Mouse (Mus musculus) neural tube, embryonic 13.5 days (tissue): ENCODE data around the gene Gm21981. TPM values are rescaled to one million over a fixed set of nuclear protein-coding genes. Genes with fewer than 3 reads are reported as not detected.

ENCODE experiments used
- ATAC-seq: fragments of 200-750 bp; cut with Nextera tagmentation; 2 replicates; pipeline ENCODE4 v1.8.0; 2017; ENCODE audit warnings: low read depth, mild to moderate bottlenecking, moderate TSS enrichment, moderate library complexity
- H3K27ac ChIP-seq: fragments of 300-500 bp; sonication (generic); replicated peaks from 2 replicates; pipeline ENCODE4 v1.5.1; 2015; ENCODE audit warnings: moderate library complexity, mild to moderate bottlenecking, inconsistent platforms
- H3K27me3 ChIP-seq: fragments of 300-500 bp; sonication (generic); 2 replicates; pipeline ENCODE4 v1.6.1; 2015; ENCODE audit warnings: mild to moderate bottlenecking, inconsistent platforms
- H3K36me3 ChIP-seq: fragments of 300-500 bp; sonication (generic); 2 replicates; pipeline ENCODE4 v1.6.1; 2015; ENCODE audit warnings: mild to moderate bottlenecking, inconsistent platforms
- H3K4me1 ChIP-seq: fragments of 300-500 bp; sonication (generic); replicated peaks from 2 replicates; pipeline ENCODE4 v1.6.1; 2015; ENCODE audit warnings: inconsistent platforms
- H3K4me2 ChIP-seq: fragments of 300-500 bp; sonication (generic); 2 replicates; pipeline ENCODE4 v1.6.1; 2015; ENCODE audit warnings: inconsistent platforms, mild to moderate bottlenecking, moderate library complexity
- H3K4me3 ChIP-seq: fragments of 300-500 bp; sonication (generic); 2 replicates; pipeline ENCODE4 v1.5.1; 2015; ENCODE audit warnings: mild to moderate bottlenecking, inconsistent platforms
- H3K9ac ChIP-seq: fragments of 300-500 bp; sonication (generic); 2 replicates; pipeline ENCODE4 v1.6.1; 2015; ENCODE audit warnings: moderate library complexity, mild to moderate bottlenecking, inconsistent platforms
- H3K9me3 ChIP-seq: fragments of 300-500 bp; sonication (generic); 2 replicates; pipeline ENCODE4 v1.6.1; 2016; ENCODE audit warnings: inconsistent platforms
- WGBS: fragments of 180-500 bp; shearing (Covaris S2); methylation state at CpG from one replicate; pipeline ENCODE4 v1.1.7; 2015; 5-methylcytosine and 5-hydroxymethylcytosine counted together
- polyA plus RNA-seq: library from polyadenylated mRNA; unstranded; fragments of >200 nt; fragmentation: Nextera tagmentation; extraction: Ambion mirVana; gene quantifications from 2 replicates; pipeline ENCODE4 v1.2.1, GENCODE M21; 2015

Gene Gm21981
- polyA plus RNA-seq, 1 experiment from 2014 or later = 0.38 TPM

GRCm38 (mm10) chr17:47682836-47683235 lies 11.4 kb downstream of the Gm21981 start:
- Histone ChIP-seq H3K9me3 (no peaks in the 10 kb centered on the region), H3K27me3 (no peaks in the 10 kb centered on the region), H3K9ac (no peak overlapping the region), H3K36me3 (peaks cover 77% of the 10 kb centered on the region), H3K4me2 (no peak overlapping the region), H3K4me1 (peaks cover 16% of the 10 kb centered on the region), H3K4me3 (no peak overlapping the region), H3K27ac (no peak overlapping the region)
- ATAC-seq = no peak
- whole genome bisulfite sequencing = 86% methylated on average over 4 of the region's 4 CpGs

GRCm38 (mm10) chr17:47678702-47679101 lies 15.6 kb downstream of the Gm21981 start:
- no peak for ATAC-seq
- peaks cover 77% of the 10 kb centered on the region for H3K36me3 ChIP-seq
- H3K4me1 ChIP-seq = 0 out of 2 replicates have a peak, but pooled peaks cover 4% of the 10 kb centered on the region
- no peak overlapping the region for H3K4me3 ChIP-seq
- no peak overlapping the region for H3K9ac ChIP-seq
- H3K27ac ChIP-seq = no peak overlapping the region
- no peaks in the 10 kb centered on the region for H3K9me3 ChIP-seq
- WGBS = 88% methylated on average over 5 of the region's 5 CpGs
- no peak overlapping the region for H3K4me2 ChIP-seq
- H3K27me3 ChIP-seq = no peaks in the 10 kb centered on the region

- no peak overlapping the region for H3K27ac ChIP-seq
- H3K4me1 ChIP-seq = peaks cover 5% of the 10 kb centered on the region; the same call in 1 of the 2 replicates
- no peak overlapping the region for H3K4me2 ChIP-seq
- 92% methylated on average over 5 of the region's 5 CpGs for WGBS
- H3K9me3 ChIP-seq = no peaks in the 10 kb centered on the region
- H3K27me3 ChIP-seq = no peaks in the 10 kb centered on the region
- peaks cover 74% of the 10 kb centered on the region for H3K36me3 ChIP-seq
- H3K4me3 ChIP-seq = no peak overlapping the region
- H3K9ac ChIP-seq = no peak overlapping the region
- ATAC-seq = no peak
Measured at GRCm38 (mm10) chr17:47678238-47678637, 16.0 kb downstream of the Gm21981 start.

GRCm38 (mm10) chr17:47676581-47676980 lies 17.7 kb downstream of the Gm21981 start:
- H3K36me3 ChIP-seq = peaks cover 61% of the 10 kb centered on the region
- peak overlapping the region; percentile 33; the same call in 1 of the 2 replicates for H3K27ac ChIP-seq
- no peak overlapping the region for H3K4me2 ChIP-seq
- H3K9me3 ChIP-seq = no peaks in the 10 kb centered on the region
- peaks cover 19% of the 10 kb centered on the region for H3K4me1 ChIP-seq
- H3K27me3 ChIP-seq = no peaks in the 10 kb centered on the region
- no peak overlapping the region for H3K4me3 ChIP-seq
- 23% methylated on average over 9 of the region's 9 CpGs for WGBS
- no peak for ATAC-seq
- no peak overlapping the region for H3K9ac ChIP-seq

GRCm38 (mm10) chr17:47672311-47673111 lies 21.7 kb downstream of the Gm21981 start:
- 0 out of 2 replicates have a peak, but pooled peaks cover 5% of the 10 kb centered on the region for H3K27me3 ChIP-seq
- H3K4me1 ChIP-seq = peaks cover 25% of the 10 kb centered on the region
- peaks cover 24% of the 10 kb centered on the region for H3K36me3 ChIP-seq
- H3K4me2 ChIP-seq = peak overlapping the region; percentile 77
- H3K27ac ChIP-seq = peak overlapping the region; percentile 42; the same call in 1 of the 2 replicates
- ATAC-seq = peak; percentile 46; the same call in 1 of the 2 replicates
- peak overlapping the region; percentile 66 for H3K9ac ChIP-seq
- H3K4me3 ChIP-seq = peak overlapping the region; percentile 39
- 3% methylated on average over 63 of the region's 68 CpGs for WGBS
- H3K9me3 ChIP-seq = no peaks in the 10 kb centered on the region

GRCm38 (mm10) chr17:47671988-47672310 lies 22.3 kb downstream of the Gm21981 start:
- no peaks in the 10 kb centered on the region for H3K9me3 ChIP-seq
- 0 out of 2 replicates have a peak overlapping the region, but pooled peaks have one; percentile 42 for H3K27ac ChIP-seq
- peaks cover 21% of the 10 kb centered on the region for H3K36me3 ChIP-seq
- peaks cover 25% of the 10 kb centered on the region for H3K4me1 ChIP-seq
- peak; percentile 64; the same call in 1 of the 2 replicates for ATAC-seq
- WGBS = 9% methylated on average over 14 of the region's 14 CpGs
- peak overlapping the region; percentile 66 for H3K9ac ChIP-seq
- H3K4me2 ChIP-seq = peak overlapping the region; percentile 77
- H3K27me3 ChIP-seq = 0 out of 2 replicates have a peak, but pooled peaks cover 5% of the 10 kb centered on the region
- peak overlapping the region; percentile 39 for H3K4me3 ChIP-seq

GRCm38 (mm10) chr17:47669166-47669565 lies 25.1 kb downstream of the Gm21981 start:
- no peak overlapping the region for H3K9ac ChIP-seq
- H3K4me3 ChIP-seq = no peak overlapping the region
- 54% methylated on average over 4 of the region's 4 CpGs for WGBS
- no peak overlapping the region for H3K4me2 ChIP-seq
- H3K36me3 ChIP-seq = peaks cover 8% of the 10 kb centered on the region; the same call in 1 of the 2 replicates
- H3K9me3 ChIP-seq = no peaks in the 10 kb centered on the region
- H3K27ac ChIP-seq = no peak overlapping the region
- peaks cover 21% of the 10 kb centered on the region for H3K4me1 ChIP-seq
- no peak for ATAC-seq
- 0 out of 2 replicates have a peak, but pooled peaks cover 5% of the 10 kb centered on the region for H3K27me3 ChIP-seq

- H3K4me3 ChIP-seq = no peak overlapping the region
- H3K9ac ChIP-seq = no peak overlapping the region
- no peak overlapping the region for H3K27ac ChIP-seq
- no peak overlapping the region for H3K4me2 ChIP-seq
- 0 out of 2 replicates have a peak, but pooled peaks cover 11% of the 10 kb centered on the region for H3K36me3 ChIP-seq
- H3K27me3 ChIP-seq = no peaks in the 10 kb centered on the region
- WGBS = 85% methylated on average over 7 of the region's 7 CpGs
- no peaks in the 10 kb centered on the region for H3K9me3 ChIP-seq
- peaks cover 19% of the 10 kb centered on the region for H3K4me1 ChIP-seq
- ATAC-seq = no peak
Measured at GRCm38 (mm10) chr17:47664474-47664873, 29.8 kb downstream of the Gm21981 start.

GRCm38 (mm10) chr17:47663009-47663713 lies 31.1 kb downstream of the Gm21981 start:
- Histone ChIP-seq H3K4me3 (no peak overlapping the region), H3K36me3 (0 out of 2 replicates have a peak, but pooled peaks cover 11% of the 10 kb centered on the region), H3K9ac (no peak overlapping the region), H3K4me2 (no peak overlapping the region), H3K27me3 (no peaks in the 10 kb centered on the region), H3K9me3 (no peaks in the 10 kb centered on the region), H3K27ac (peak overlapping the region; percentile 46; the same call in 1 of the 2 replicates), H3K4me1 (peaks cover 13% of the 10 kb centered on the region)
- 25% methylated on average over 9 of the region's 9 CpGs for WGBS
- ATAC-seq = peak; percentile 85

- ATAC-seq = no peak
- Histone ChIP-seq H3K4me2 (no peak overlapping the region), H3K9me3 (no peaks in the 10 kb centered on the region), H3K4me1 (peaks cover 13% of the 10 kb centered on the region), H3K36me3 (0 out of 2 replicates have a peak, but pooled peaks cover 8% of the 10 kb centered on the region), H3K4me3 (no peak overlapping the region), H3K9ac (no peak overlapping the region), H3K27ac (no peak overlapping the region), H3K27me3 (no peaks in the 10 kb centered on the region)
- 89% methylated on average over 3 of the region's 3 CpGs for WGBS
Measured at GRCm38 (mm10) chr17:47658741-47659243, 35.5 kb downstream of the Gm21981 start.

- no peak overlapping the region for H3K9ac ChIP-seq
- ATAC-seq = no peak
- H3K36me3 ChIP-seq = 0 out of 2 replicates have a peak, but pooled peaks cover 12% of the 10 kb centered on the region
- no peaks in the 10 kb centered on the region for H3K9me3 ChIP-seq
- H3K4me2 ChIP-seq = no peak overlapping the region
- H3K27ac ChIP-seq = no peak overlapping the region
- no peaks in the 10 kb centered on the region for H3K27me3 ChIP-seq
- WGBS = 85% methylated on average over 4 of the region's 4 CpGs
- H3K4me1 ChIP-seq = peaks cover 7% of the 10 kb centered on the region
- H3K4me3 ChIP-seq = no peak overlapping the region
Measured at GRCm38 (mm10) chr17:47657901-47658300, 36.4 kb downstream of the Gm21981 start.

GRCm38 (mm10) chr17:47655697-47656096 lies 38.6 kb downstream of the Gm21981 start:
- H3K27me3 ChIP-seq = no peaks in the 10 kb centered on the region
- 88% methylated on average over 5 of the region's 5 CpGs for WGBS

More at GRCm38 (mm10) chr17:47655697-47656096, 38.6 kb downstream of the Gm21981 start:
- no peaks in the 10 kb centered on the region for H3K4me1 ChIP-seq
- no peaks in the 10 kb centered on the region for H3K9me3 ChIP-seq
- no peak overlapping the region for H3K9ac ChIP-seq
- ATAC-seq = no peak
- H3K4me3 ChIP-seq = no peak overlapping the region
- no peak overlapping the region for H3K27ac ChIP-seq
- no peak overlapping the region for H3K4me2 ChIP-seq
- H3K36me3 ChIP-seq = 0 out of 2 replicates have a peak, but pooled peaks cover 12% of the 10 kb centered on the region
